Mouse (Mus musculus): ENCODE data around the gene Ufd1. TPM values are rescaled to one million over a fixed set of nuclear protein-coding genes. Genes with fewer than 3 reads are reported as not detected.
A peak's percentile ranks its signal among the peaks of the same experiment; 100 is the strongest.

Gene Ufd1
- polyA plus RNA-seq, 1 experiment from 2014 or later, result 110 TPM

DNA sequence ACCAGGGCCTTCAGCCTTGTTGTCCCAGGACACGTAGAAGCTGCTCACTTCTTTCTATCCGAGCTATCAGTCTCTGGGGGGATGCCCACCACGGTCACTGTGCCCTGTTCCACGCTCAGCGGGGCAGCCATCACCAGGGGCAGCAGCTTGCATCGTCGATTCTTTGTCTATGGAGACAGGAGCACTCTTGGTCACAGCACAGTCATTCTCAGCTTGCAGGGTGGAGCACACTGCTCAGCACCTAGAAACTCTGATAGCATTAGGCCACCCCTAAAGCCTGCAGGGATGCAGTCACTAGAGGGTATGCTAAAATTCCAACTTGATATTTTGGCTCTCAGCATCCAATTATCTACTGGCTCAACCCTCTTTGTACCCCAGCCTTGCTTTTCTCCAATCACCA, 26.6 kb upstream of the Ufd1 start:
- H3K4me1 ChIP-seq (replicated peaks), result no peaks in the 10 kb centered on the region
- no peak overlapping the region for H3K4me3 ChIP-seq
- peaks cover 11% of the 10 kb centered on the region; the same call in 1 of the 2 replicates for H3K36me3 ChIP-seq
- ATAC-seq (ENCODE audit: low read depth), result no peak
- H3K27me3 ChIP-seq, result no peaks in the 10 kb centered on the region
- no peak overlapping the region for H3K4me2 ChIP-seq
- no peaks in the 10 kb centered on the region for H3K9me3 ChIP-seq
- H3K27ac ChIP-seq (replicated peaks), result no peak overlapping the region
- 96% methylated on average over 7 of the region's 7 CpGs for WGBS
- no peak overlapping the region for H3K9ac ChIP-seq

GRCm38 (mm10) chr16:18785485-18785884, 26.1 kb upstream of the Ufd1 start:
- no peak for ATAC-seq (ENCODE audit: low read depth)
- Histone ChIP-seq H3K9me3 (no peaks in the 10 kb centered on the region), H3K27ac (replicated peaks) (no peak overlapping the region), H3K36me3 (peaks cover 12% of the 10 kb centered on the region; the same call in 1 of the 2 replicates), H3K9ac (no peak overlapping the region), H3K4me2 (no peak overlapping the region), H3K27me3 (no peaks in the 10 kb centered on the region), H3K4me1 (replicated peaks) (no peaks in the 10 kb centered on the region), H3K4me3 (no peak overlapping the region)
- WGBS, result 86% methylated on average over 1 of the region's 1 CpGs

DNA sequence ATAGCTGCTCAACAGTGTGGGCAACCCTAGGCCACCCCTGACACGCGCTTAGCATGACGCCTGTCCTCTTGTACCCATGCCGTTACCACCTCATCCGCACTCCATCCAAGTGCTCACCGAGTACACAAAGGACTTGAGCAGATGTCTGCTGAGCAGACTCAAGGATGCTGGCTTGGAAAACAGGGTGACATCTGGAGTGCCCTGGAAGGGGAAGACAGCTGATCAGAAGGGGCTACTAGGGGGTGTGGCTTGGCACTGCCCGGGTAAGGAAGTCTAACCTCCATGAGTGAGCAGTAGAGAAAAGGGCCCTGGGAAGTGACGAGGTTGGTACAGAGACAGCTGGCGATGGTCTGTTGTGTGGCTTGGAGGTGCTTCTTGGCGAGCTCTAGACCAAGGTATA, 24.9 kb upstream of the Ufd1 start:
- Histone ChIP-seq H3K27ac (replicated peaks) (no peak overlapping the region), H3K27me3 (no peaks in the 10 kb centered on the region), H3K4me1 (replicated peaks) (no peaks in the 10 kb centered on the region), H3K4me2 (no peak overlapping the region), H3K4me3 (no peak overlapping the region), H3K9ac (no peak overlapping the region), H3K9me3 (no peaks in the 10 kb centered on the region), H3K36me3 (peaks cover 12% of the 10 kb centered on the region; the same call in 1 of the 2 replicates)
- WGBS, result 93% methylated on average over 10 of the region's 10 CpGs
- no peak for ATAC-seq (ENCODE audit: low read depth)

- Histone ChIP-seq H3K4me2 (no peak overlapping the region), H3K27ac (replicated peaks) (no peak overlapping the region), H3K27me3 (no peaks in the 10 kb centered on the region), H3K4me3 (no peak overlapping the region), H3K9ac (no peak overlapping the region), H3K4me1 (replicated peaks) (no peaks in the 10 kb centered on the region), H3K36me3 (peaks cover 12% of the 10 kb centered on the region; the same call in 1 of the 2 replicates), H3K9me3 (no peaks in the 10 kb centered on the region)
- ATAC-seq (ENCODE audit: low read depth), result no peak
- WGBS, result 91% methylated on average over 10 of the region's 10 CpGs
Measured at GRCm38 (mm10) chr16:18788627-18789406, 22.8 kb upstream of the Ufd1 start.

DNA sequence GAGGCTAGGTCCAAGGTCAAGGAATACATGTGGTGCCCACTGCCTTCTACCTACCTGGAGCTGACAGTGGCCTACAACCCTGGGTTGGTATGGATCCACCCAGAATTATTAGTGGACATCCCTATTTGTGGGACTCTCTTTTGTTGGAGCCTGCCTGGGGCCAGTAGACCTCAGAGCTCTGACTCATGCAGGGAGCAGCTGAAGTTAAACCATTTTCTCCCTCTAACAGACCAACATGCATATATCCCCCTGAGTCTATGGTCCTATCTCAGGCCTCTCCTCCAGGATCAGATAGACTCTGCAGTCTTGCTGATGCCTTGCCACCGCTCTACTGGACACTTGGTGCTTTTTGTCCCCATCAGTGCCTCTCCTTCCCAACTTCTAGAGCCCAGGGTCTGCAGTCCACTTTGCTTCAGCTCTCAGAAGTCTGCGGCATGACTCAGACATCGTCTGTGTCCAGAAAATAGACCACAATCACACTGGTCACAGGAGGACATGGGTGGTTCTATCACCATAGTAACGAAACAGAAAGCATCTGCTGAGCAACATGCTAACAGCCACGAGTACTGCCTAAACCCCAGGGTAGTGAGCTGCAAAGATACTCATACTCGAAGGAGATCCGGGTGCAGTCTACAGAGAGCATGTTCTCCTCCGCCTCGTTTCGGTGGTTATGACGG, 16.2 kb upstream of the Ufd1 start:
- no peak for ATAC-seq (ENCODE audit: low read depth)
- H3K4me1 ChIP-seq (replicated peaks), result no peaks in the 10 kb centered on the region
- no peak overlapping the region for H3K9ac ChIP-seq
- WGBS, result 89% methylated on average over 11 of the region's 11 CpGs
- H3K36me3 ChIP-seq, result 0 out of 2 replicates have a peak, but pooled peaks cover 4% of the 10 kb centered on the region
- no peak overlapping the region for H3K4me3 ChIP-seq
- H3K9me3 ChIP-seq, result no peaks in the 10 kb centered on the region
- H3K27ac ChIP-seq (replicated peaks), result no peak overlapping the region
- H3K27me3 ChIP-seq, result no peaks in the 10 kb centered on the region
- no peak overlapping the region for H3K4me2 ChIP-seq

DNA sequence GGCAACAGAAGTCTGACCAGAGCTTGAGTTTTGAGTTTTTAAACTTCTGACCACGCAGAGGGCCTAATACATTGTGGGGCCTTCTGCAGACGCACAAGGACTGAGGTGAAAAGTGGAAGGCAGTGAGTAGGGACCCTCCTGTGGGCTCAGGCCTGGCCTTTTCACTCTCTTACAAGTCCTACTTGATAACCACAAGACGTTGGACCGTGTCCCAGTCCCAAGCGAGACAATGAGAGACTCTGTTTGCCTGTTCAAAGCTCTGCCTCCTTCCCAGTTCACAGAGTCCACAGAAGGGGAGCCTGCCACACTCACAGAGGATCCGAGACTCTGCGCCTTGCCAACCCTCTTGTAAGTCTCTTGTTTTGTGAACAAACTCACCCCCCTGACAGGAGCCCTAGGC, 14.9 kb upstream of the Ufd1 start:
- 86% methylated on average over 7 of the region's 7 CpGs for WGBS
- Histone ChIP-seq H3K4me1 (replicated peaks) (no peaks in the 10 kb centered on the region), H3K36me3 (0 out of 2 replicates have a peak, but pooled peaks cover 10% of the 10 kb centered on the region)

GRCm38 (mm10) chr16:18798151-18798550, 13.4 kb upstream of the Ufd1 start:
- 0 out of 2 replicates have a peak, but pooled peaks cover 10% of the 10 kb centered on the region for H3K36me3 ChIP-seq
- no peak overlapping the region for H3K9ac ChIP-seq
- 88% methylated on average over 5 of the region's 5 CpGs for WGBS
- no peaks in the 10 kb centered on the region for H3K9me3 ChIP-seq
- no peak overlapping the region for H3K4me2 ChIP-seq
- H3K4me3 ChIP-seq, result no peak overlapping the region
- ATAC-seq (ENCODE audit: low read depth), result no peak
- no peaks in the 10 kb centered on the region for H3K27me3 ChIP-seq
- no peaks in the 10 kb centered on the region for H3K4me1 ChIP-seq (replicated peaks)
- H3K27ac ChIP-seq (replicated peaks), result no peak overlapping the region

More for the DNA sequence above, 14.9 kb upstream of the Ufd1 start:
- no peak overlapping the region for H3K4me3 ChIP-seq
- H3K4me2 ChIP-seq, result no peak overlapping the region
- no peaks in the 10 kb centered on the region for H3K9me3 ChIP-seq
- H3K27me3 ChIP-seq, result no peaks in the 10 kb centered on the region
- H3K9ac ChIP-seq, result no peak overlapping the region; the same call in 1 of the 2 replicates
- no peak overlapping the region for H3K27ac ChIP-seq (replicated peaks)
- ATAC-seq (ENCODE audit: low read depth), result no peak

DNA sequence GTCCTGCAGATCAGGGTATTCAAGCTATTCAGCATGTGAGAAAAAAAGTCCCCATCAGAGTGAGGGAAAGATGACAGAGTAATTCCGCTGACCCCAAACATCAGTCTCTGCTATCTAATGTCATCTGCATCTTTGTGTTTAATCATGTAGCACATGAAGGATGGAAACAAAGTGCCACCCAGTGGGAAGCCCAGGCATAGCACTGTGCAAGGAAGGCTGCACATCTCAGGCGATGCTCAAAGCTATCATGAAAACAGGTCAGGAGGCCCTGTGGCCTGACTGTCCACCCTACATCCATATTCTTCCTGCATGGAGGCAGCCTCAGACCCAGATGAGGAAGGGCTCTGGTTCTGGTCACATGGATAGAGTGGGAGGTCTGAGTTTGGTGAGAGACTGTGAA, 12.7 kb upstream of the Ufd1 start:
- H3K27ac ChIP-seq (replicated peaks), result no peak overlapping the region
- no peaks in the 10 kb centered on the region for H3K4me1 ChIP-seq (replicated peaks)
- no peaks in the 10 kb centered on the region for H3K27me3 ChIP-seq
- H3K4me2 ChIP-seq, result no peak overlapping the region
- WGBS, result 70% methylated on average over 2 of the region's 2 CpGs
- H3K9me3 ChIP-seq, result no peaks in the 10 kb centered on the region
- 0 out of 2 replicates have a peak, but pooled peaks cover 10% of the 10 kb centered on the region for H3K36me3 ChIP-seq
- no peak overlapping the region for H3K9ac ChIP-seq
- no peak overlapping the region for H3K4me3 ChIP-seq
- ATAC-seq (ENCODE audit: low read depth), result peak; percentile 80; the same call in 1 of the 2 replicates

GRCm38 (mm10) chr16:18805746-18806145, 5.8 kb upstream of the Ufd1 start:
- H3K4me1 ChIP-seq (replicated peaks), result peaks cover 2% of the 10 kb centered on the region
- ATAC-seq (ENCODE audit: low read depth), result no peak
- no peak overlapping the region for H3K4me2 ChIP-seq
- no peaks in the 10 kb centered on the region for H3K27me3 ChIP-seq
- H3K27ac ChIP-seq (replicated peaks), result no peak overlapping the region
- no peak overlapping the region for H3K4me3 ChIP-seq
- H3K9ac ChIP-seq, result no peak overlapping the region
- no peaks in the 10 kb centered on the region for H3K9me3 ChIP-seq
- 96% methylated on average over 2 of the region's 2 CpGs for WGBS
- peaks cover 25% of the 10 kb centered on the region for H3K36me3 ChIP-seq

DNA sequence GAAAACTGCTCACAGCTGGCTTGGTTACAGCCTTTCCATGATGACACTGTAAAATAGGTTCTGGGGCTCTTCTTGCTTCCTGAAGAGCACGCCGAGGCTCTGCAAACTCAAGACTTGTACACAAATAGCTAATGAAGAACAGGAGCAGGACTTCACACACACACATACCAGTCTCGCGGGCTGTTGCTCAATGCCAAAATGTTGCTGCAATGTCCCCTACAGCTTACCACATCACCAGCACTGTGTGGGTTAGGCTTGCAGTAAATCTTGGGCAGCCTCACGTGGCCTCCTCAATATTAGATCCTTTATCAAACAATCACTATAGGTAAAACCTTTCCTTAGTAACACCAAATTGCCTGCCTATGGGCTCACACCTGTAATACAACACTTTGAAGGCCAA, 2.6 kb upstream of the Ufd1 start:
- ATAC-seq (ENCODE audit: low read depth), result no peak
- Histone ChIP-seq H3K36me3 (peaks cover 23% of the 10 kb centered on the region), H3K4me1 (replicated peaks) (peaks cover 22% of the 10 kb centered on the region), H3K27me3 (no peaks in the 10 kb centered on the region), H3K9ac (no peak overlapping the region), H3K4me3 (no peak overlapping the region), H3K4me2 (no peak overlapping the region), H3K27ac (replicated peaks) (no peak overlapping the region), H3K9me3 (no peaks in the 10 kb centered on the region)
- WGBS, result 96% methylated on average over 5 of the region's 5 CpGs

DNA sequence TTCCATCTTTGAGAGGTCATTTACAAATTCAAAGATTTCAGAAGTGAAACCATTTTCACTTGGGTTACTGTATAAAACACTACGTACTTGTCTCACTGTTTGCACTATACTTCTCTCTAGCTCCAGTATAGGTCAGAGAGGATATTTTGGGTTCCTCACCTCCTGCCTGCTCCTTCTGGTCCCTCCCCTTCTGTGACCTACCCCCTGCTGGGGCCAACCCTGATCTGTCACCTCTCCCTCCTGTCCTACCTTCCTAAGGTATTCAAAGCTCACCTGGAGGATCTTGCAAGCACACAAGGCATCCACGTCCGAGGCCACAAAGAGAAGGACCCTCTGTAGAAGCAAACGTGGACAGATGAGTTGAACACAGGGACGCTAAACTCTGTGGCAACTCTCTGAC, 547 bp upstream of the Ufd1 start:
- H3K4me1 ChIP-seq (replicated peaks), result peaks cover 26% of the 10 kb centered on the region
- H3K9me3 ChIP-seq, result no peaks in the 10 kb centered on the region
- ATAC-seq (ENCODE audit: low read depth), result no peak; the same call in none of the 2 replicates
- WGBS, result 8% methylated on average over 5 of the region's 5 CpGs
- H3K4me2 ChIP-seq, result peak overlapping the region; percentile 75
- H3K27ac ChIP-seq (replicated peaks), result no peak overlapping the region
- H3K9ac ChIP-seq, result peak overlapping the region; percentile 63
- no peaks in the 10 kb centered on the region for H3K27me3 ChIP-seq
- peaks cover 27% of the 10 kb centered on the region for H3K36me3 ChIP-seq
- H3K4me3 ChIP-seq, result peak overlapping the region; percentile 90

DNA sequence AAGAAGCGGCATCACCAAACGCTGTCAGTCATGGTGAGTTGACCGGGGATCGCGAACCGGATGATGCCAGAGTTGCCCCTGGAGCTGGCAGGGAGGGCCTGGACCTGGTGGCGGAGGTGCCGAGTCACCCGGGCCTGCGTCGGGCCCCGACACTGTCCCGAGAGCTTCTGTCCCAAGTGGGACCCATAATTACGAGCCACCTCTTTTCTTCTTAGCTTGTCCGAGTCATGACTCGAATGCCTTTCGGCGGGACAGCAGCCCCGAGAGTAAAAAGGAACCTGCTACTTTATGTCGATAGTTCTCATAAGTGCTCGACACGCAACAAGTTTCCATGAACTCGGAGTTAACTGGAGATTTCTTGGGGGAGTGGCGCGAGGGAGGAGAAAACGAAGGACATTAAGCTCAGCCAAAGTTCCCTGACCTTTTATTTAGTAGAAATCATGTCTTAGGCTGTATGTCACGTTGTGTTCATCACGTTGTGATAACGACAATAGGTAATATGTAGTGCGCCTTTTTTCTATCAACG, 869 bp downstream of the Ufd1 start:
- H3K27me3 ChIP-seq, result no peaks in the 10 kb centered on the region
- H3K4me2 ChIP-seq, result peak overlapping the region; percentile 85
- H3K4me1 ChIP-seq (replicated peaks), result peaks cover 26% of the 10 kb centered on the region
- peak overlapping the region; percentile 90 for H3K4me3 ChIP-seq
- peak overlapping the region; percentile 64 for H3K27ac ChIP-seq (replicated peaks)
- H3K9me3 ChIP-seq, result no peaks in the 10 kb centered on the region
- 2% methylated on average over 31 of the region's 31 CpGs for WGBS
- peak overlapping the region; percentile 84 for H3K9ac ChIP-seq
- peaks cover 30% of the 10 kb centered on the region for H3K36me3 ChIP-seq
- no peak for ATAC-seq (ENCODE audit: low read depth)

Measured in neural tube, embryonic 13.5 days (tissue).